Comparison of ENCODE assay signal across 8 mouse cellular contexts in genomic region chr11:87404111-87404853, GRCm38 (mm10). TPM values are rescaled to one million over a fixed set of nuclear protein-coding genes. Genes with fewer than 3 reads are reported as not detected.
DNase-seq lines count a peak whose midpoint lies in the region; ATAC-seq lines count a peak whose summit lies in the region.

No protein-coding gene starts in this region.

- H3K4me3 ChIP-seq in hindbrain, embryonic 12.5 days: peak overlapping the region; percentile 65

- H3K27ac ChIP-seq in hindbrain, embryonic 12.5 days: peak overlapping the region; percentile 94

- H3K4me2 ChIP-seq in hindbrain, embryonic 12.5 days (replicated peaks): peak overlapping the region; percentile 58

- H3K9me3 ChIP-seq in hindbrain, embryonic 12.5 days (replicated peaks): no peaks in the 10 kb centered on the region

- WGBS in hindbrain, embryonic 12.5 days: 2% methylated on average over 58 of the region's 58 CpGs

- H3K9ac ChIP-seq in hindbrain, embryonic 12.5 days: peak overlapping the region; percentile 71

- H3K4me1 ChIP-seq in hindbrain, embryonic 12.5 days: peaks cover 5% of the 10 kb centered on the region

- no peaks in the 10 kb centered on the region for H3K27me3 ChIP-seq in hindbrain, embryonic 12.5 days

- peak; percentile 91 for ATAC-seq in hindbrain, embryonic 12.5 days (ENCODE audit: low FRiP score)

- H3K36me3 ChIP-seq in hindbrain, embryonic 12.5 days: 0 out of 2 replicates have a peak, but pooled peaks cover 5% of the 10 kb centered on the region

- DNase-seq in MN1 (ENCODE audit: low spot score): peak; percentile 97
- peak; percentile 98 for DNase-seq in cerebellum, adult 9-10 months
- DNase-seq in frontal cortex, adult 2 months (ENCODE audit: extremely low spot score in 1 of 2, low spot score in 1 of 2): peak; percentile 83 to 97
- peak; percentile 93 to 95 for DNase-seq in layer of hippocampus, postnatal 14 days (ENCODE audit: low spot score in 2 of 2)
- DNase-seq in lung, postnatal 14 days: peak; percentile 97
- DNase-seq in retina, adult 2 months (ENCODE audit: low read depth, low spot score): peak; percentile 91
- peak; percentile 98 to 99 for DNase-seq in thymus, postnatal 36 days

RNA-seq across cellular contexts. Expression of gene Rad51c, which starts 0.5 kb away (rescaled TPM):
- 3.5 and 3.7 TPM in 2 replicates for polyA plus RNA-seq in frontal cortex, adult 2 months (2012; rRNA removed)
- 8.6 and 10.1 TPM in 2 replicates for polyA plus RNA-seq in hindbrain, embryonic 12.5 days (2016; fragmentation: Nextera tagmentation; extraction: Ambion mirVana)
- total RNA-seq in layer of hippocampus, postnatal 14 days (2021): 1 to 10 TPM; 3.9 to 4.4 TPM

RNA-seq across cellular contexts. Expression of gene Tex14, which starts 0.6 kb away (rescaled TPM):
- 0.15 and 0.34 TPM in 2 replicates for polyA plus RNA-seq in frontal cortex, adult 2 months (2012; rRNA removed)
- polyA plus RNA-seq in hindbrain, embryonic 12.5 days (2016; fragmentation: Nextera tagmentation; extraction: Ambion mirVana): 0.10 and 0.38 TPM in 2 replicates
- total RNA-seq in layer of hippocampus, postnatal 14 days (2021): under 1 TPM; 0.12 to 0.51 TPM

RNA-seq across cellular contexts. Expression of gene Ppm1e, which starts 45.5 kb away (rescaled TPM):
- polyA plus RNA-seq in frontal cortex, adult 2 months (2012; rRNA removed): 131 and 144 TPM in 2 replicates
- polyA plus RNA-seq in hindbrain, embryonic 12.5 days (2016; fragmentation: Nextera tagmentation; extraction: Ambion mirVana): 21.3 and 22.9 TPM in 2 replicates
- total RNA-seq in layer of hippocampus, postnatal 14 days (2021): 100 to 1,000 TPM; 303 to 329 TPM

Comparison
In these comparisons a context has a peak if more than half of its experiments do, and no peak if none do; other contexts are left out.
1. Peak in every context shown above with its lines: DNase-seq, ATAC-seq, H3K4me3 ChIP-seq and H3K27ac ChIP-seq.